Mouse (Mus musculus): ENCODE measurements around the gene Gstt4. TPM values are rescaled to one million over a fixed set of nuclear protein-coding genes. Genes with fewer than 3 reads are reported as not detected.

The Gstt4 gene
- polyA plus RNA-seq, 1 experiment from 2014 or later: not detected

- H3K9me3 ChIP-seq: no peaks in the 10 kb centered on the region
- H3K4me1 ChIP-seq: peaks cover 51% of the 10 kb centered on the region
- under 1% methylated on average over 21 of the region's 21 CpGs for WGBS
- DNase-seq (ENCODE audit: low spot score): peak; percentile 86
- peak overlapping the region; percentile 62 for H3K4me3 ChIP-seq
- no peaks in the 10 kb centered on the region for H3K36me3 ChIP-seq
- H3K27ac ChIP-seq: peak overlapping the region; percentile 83
- H3K27me3 ChIP-seq (ENCODE audit: insufficient read depth, poor library complexity, severe bottlenecking): peaks cover 20% of the 10 kb centered on the region
Measured at GRCm38 (mm10) chr10:75834250-75834649, 11.9 kb upstream of the Gstt4 start.

- no peaks in the 10 kb centered on the region for H3K36me3 ChIP-seq
- 15% methylated on average over 21 of the region's 21 CpGs for WGBS
- peak overlapping the region; percentile 83 for H3K27ac ChIP-seq
- peak overlapping the region; percentile 62 for H3K4me3 ChIP-seq
- H3K9me3 ChIP-seq: no peaks in the 10 kb centered on the region
- H3K27me3 ChIP-seq (ENCODE audit: insufficient read depth, poor library complexity, severe bottlenecking): peaks cover 20% of the 10 kb centered on the region
- no peak for DNase-seq (ENCODE audit: low spot score)
- peaks cover 49% of the 10 kb centered on the region for H3K4me1 ChIP-seq
Measured at GRCm38 (mm10) chr10:75833456-75834080, 11.2 kb upstream of the Gstt4 start.

DNA sequence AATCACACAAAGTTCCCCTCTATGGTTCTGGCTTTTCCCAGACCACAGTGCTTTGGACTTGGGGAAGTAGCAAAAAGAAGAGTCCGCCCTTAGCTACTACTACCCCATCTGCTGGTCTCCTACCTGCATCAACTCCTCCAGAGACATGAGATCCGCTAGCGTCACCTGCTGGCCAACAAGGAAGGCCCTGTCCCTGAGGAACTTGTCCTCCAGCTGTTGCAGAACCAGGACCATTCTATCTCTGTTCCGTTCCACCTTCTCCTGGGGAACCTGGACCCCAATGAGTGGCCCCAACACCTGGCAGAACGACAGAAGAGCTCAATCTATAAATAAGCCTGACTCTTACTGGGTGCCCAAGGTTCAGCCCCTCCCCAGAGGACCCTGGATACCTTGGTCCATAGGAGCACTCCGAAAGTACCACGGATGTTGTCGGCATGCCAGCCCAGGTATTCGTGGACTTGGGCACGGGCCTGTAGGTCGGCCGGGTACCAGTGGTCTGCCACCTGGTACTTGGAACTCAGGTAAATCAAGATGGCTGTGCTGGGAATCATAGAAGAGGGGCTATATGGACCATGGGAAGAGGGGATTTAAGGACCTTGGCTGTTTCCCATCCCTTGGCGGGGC lies 10.0 kb upstream of the Gstt4 start:
- WGBS: 53% methylated on average over 13 of the region's 13 CpGs
- H3K36me3 ChIP-seq: no peaks in the 10 kb centered on the region
- no peaks in the 10 kb centered on the region for H3K9me3 ChIP-seq
- H3K27me3 ChIP-seq (ENCODE audit: insufficient read depth, poor library complexity, severe bottlenecking): peaks cover 20% of the 10 kb centered on the region
- H3K27ac ChIP-seq: no peak overlapping the region
- no peak overlapping the region for H3K4me3 ChIP-seq
- DNase-seq (ENCODE audit: low spot score): peak; percentile 86
- peaks cover 38% of the 10 kb centered on the region for H3K4me1 ChIP-seq

DNA sequence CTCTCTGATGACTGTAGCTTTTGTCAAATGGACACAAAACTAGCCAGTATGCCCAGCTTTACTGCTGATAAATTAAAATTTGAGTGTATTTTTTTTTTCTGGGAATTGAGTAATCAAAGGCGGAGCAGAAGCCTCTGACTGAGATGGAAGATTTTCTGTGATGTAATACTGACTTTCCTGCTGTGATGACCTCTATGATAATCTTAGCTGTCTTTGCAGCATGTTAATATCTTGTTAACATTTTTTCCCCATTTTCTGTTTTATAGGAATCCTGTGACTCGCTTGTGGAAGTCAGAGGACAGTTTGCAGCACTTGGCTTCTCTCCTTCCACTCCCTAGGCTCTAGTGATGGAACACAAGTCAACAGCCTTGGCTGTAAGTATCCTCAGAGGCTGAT lies 7.9 kb upstream of the Gstt4 start:
- WGBS: 84% methylated on average over 2 of the region's 2 CpGs
- no peaks in the 10 kb centered on the region for H3K9me3 ChIP-seq

DNA sequence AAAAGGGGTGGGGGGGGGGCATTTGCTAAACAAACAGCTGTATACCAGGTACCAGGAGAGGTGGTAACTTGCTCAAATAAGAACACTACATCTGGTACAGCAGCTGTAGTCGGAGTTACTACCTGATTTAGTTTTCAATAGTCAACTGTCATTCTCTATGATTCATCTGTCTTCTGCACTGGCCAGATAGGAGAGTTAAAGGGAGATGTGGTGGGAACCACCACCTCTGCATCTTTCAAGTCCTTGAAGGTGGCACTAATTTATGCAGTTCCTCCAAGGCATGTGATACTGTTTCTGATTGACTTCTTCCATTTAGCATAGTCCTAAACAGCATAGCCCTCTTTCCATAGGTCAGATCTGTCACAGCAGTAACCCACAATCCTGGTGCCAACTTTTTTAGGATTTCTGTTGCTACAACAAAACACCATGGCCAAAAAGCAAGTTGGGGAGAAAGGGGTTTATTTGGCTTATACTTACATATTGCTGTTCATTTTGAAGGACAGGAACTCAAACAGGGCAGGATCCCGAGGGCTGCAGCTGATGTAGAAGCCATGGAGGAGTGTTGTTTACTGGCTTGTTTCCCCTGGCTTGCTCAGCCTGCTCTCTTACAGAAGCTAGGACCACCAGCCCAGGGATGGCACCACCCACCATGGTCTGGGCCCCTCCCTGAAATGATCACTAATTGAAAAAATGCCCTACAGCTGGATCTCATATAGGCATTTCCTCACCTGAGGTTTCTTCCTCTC lies 7.4 kb upstream of the Gstt4 start:
- no peak overlapping the region for H3K27ac ChIP-seq

More for the DNA sequence above, 7.9 kb upstream of the Gstt4 start:
- H3K27me3 ChIP-seq (ENCODE audit: insufficient read depth, poor library complexity, severe bottlenecking): peaks cover 20% of the 10 kb centered on the region
- H3K4me1 ChIP-seq: peaks cover 18% of the 10 kb centered on the region
- H3K4me3 ChIP-seq: no peak overlapping the region
- DNase-seq (ENCODE audit: low spot score): no peak
- H3K36me3 ChIP-seq: no peaks in the 10 kb centered on the region
- H3K27ac ChIP-seq: no peak overlapping the region

DNA sequence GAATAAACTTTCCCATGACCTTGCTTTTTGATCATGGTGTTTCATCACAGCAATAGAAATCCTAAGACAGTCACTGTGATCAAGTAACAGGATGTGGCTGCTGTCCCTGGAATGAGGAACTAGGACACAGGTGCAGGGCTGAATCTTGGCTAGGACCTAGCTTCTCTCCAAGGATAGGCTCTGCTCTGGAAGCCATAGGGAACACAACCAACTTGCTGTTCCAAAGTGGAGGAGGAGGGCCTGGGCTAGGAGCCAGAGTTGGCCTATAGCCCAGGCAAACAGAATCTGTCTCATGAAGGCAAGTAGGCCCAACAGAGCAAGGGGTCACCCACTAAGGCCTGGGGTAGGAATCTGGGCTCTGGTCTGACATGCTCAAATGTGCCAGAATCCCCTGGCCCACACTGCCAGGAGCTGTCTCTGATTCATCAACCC lies 6.2 kb upstream of the Gstt4 start:
- no peaks in the 10 kb centered on the region for H3K36me3 ChIP-seq
- no peak for DNase-seq (ENCODE audit: low spot score)

More for the DNA sequence above, 7.4 kb upstream of the Gstt4 start:
- WGBS: 74% methylated on average over 2 of the region's 2 CpGs
- H3K4me1 ChIP-seq: peaks cover 15% of the 10 kb centered on the region
- H3K4me3 ChIP-seq: no peak overlapping the region
- no peaks in the 10 kb centered on the region for H3K9me3 ChIP-seq
- no peaks in the 10 kb centered on the region for H3K36me3 ChIP-seq
- H3K27me3 ChIP-seq (ENCODE audit: insufficient read depth, poor library complexity, severe bottlenecking): peaks cover 20% of the 10 kb centered on the region
- DNase-seq (ENCODE audit: low spot score): no peak

GRCm38 (mm10) chr10:75827668-75828360 lies 5.5 kb upstream of the Gstt4 start:
- 83% methylated on average over 4 of the region's 4 CpGs for WGBS
- H3K9me3 ChIP-seq: no peaks in the 10 kb centered on the region

More for the DNA sequence above, 6.2 kb upstream of the Gstt4 start:
- H3K27me3 ChIP-seq (ENCODE audit: insufficient read depth, poor library complexity, severe bottlenecking): peaks cover 13% of the 10 kb centered on the region
- no peaks in the 10 kb centered on the region for H3K9me3 ChIP-seq
- H3K27ac ChIP-seq: no peak overlapping the region
- no peak overlapping the region for H3K4me3 ChIP-seq
- peaks cover 3% of the 10 kb centered on the region; the same call in 1 of the 2 replicates for H3K4me1 ChIP-seq

DNA sequence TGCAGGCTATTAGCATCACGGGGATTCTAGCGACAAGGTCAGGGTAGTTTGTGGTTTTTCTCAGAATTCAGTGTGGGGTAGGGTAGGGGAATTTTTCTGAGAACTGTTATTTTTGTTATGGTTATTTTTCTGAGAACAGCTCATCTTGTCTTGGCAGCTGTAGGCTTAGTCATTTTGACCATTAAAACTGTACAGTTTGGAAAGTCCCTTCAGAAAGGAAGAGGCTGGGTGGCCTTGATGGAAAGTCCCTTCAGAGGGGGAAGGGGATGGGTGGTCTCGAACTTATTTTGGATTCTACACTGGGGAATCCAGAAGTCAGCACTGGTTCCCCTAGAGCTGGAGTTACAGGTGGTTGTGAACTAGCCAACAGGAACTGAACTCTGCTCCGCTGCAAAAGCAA lies 2.2 kb upstream of the Gstt4 start:
- H3K4me1 ChIP-seq: no peaks in the 10 kb centered on the region
- 80% methylated on average over 4 of the region's 4 CpGs for WGBS

More at GRCm38 (mm10) chr10:75827668-75828360, 5.5 kb upstream of the Gstt4 start:
- peaks cover 6% of the 10 kb centered on the region for H3K27me3 ChIP-seq (ENCODE audit: insufficient read depth, poor library complexity, severe bottlenecking)
- DNase-seq (ENCODE audit: low spot score): no peak
- H3K4me1 ChIP-seq: no peaks in the 10 kb centered on the region
- H3K27ac ChIP-seq: no peak overlapping the region
- no peaks in the 10 kb centered on the region for H3K36me3 ChIP-seq
- no peak overlapping the region for H3K4me3 ChIP-seq

DNA sequence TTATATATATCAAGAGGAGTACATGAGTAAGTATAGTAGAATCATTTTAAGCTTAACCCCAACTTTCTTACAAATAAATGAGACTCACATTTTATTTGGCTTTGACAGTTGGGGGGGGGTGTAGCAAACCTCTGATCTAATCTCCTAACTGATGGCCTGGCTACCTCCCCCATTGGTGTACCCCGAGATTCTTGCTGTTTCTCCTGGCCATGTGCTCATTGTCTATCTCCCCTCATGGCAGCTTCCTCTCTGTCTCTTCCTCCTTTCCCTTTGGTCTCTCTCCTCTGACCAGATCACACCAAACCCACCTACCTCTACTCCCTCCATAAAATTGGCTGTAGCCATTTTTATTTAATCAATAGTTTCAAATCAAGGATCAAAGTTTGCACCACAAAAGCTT lies 1.4 kb upstream of the Gstt4 start:
- 87% methylated on average over 1 of the region's 1 CpGs for WGBS
- H3K9me3 ChIP-seq: no peaks in the 10 kb centered on the region

More for the DNA sequence above, 2.2 kb upstream of the Gstt4 start:
- no peaks in the 10 kb centered on the region for H3K36me3 ChIP-seq
- H3K27me3 ChIP-seq (ENCODE audit: insufficient read depth, poor library complexity, severe bottlenecking): no peaks in the 10 kb centered on the region
- H3K9me3 ChIP-seq: no peaks in the 10 kb centered on the region
- H3K4me3 ChIP-seq: no peak overlapping the region
- DNase-seq (ENCODE audit: low spot score): no peak
- H3K27ac ChIP-seq: no peak overlapping the region

GRCm38 (mm10) chr10:75819882-75820281 lies 2.5 kb downstream of the Gstt4 start:
- H3K9me3 ChIP-seq: no peaks in the 10 kb centered on the region
- H3K36me3 ChIP-seq: no peaks in the 10 kb centered on the region
- no peak overlapping the region for H3K27ac ChIP-seq
- H3K4me3 ChIP-seq: no peak overlapping the region
- 80% methylated on average over 5 of the region's 5 CpGs for WGBS
- no peak for DNase-seq (ENCODE audit: low spot score)
- no peaks in the 10 kb centered on the region for H3K27me3 ChIP-seq (ENCODE audit: insufficient read depth, poor library complexity, severe bottlenecking)
- H3K4me1 ChIP-seq: no peaks in the 10 kb centered on the region

More for the DNA sequence above, 1.4 kb upstream of the Gstt4 start:
- Histone ChIP-seq H3K4me3 (no peak overlapping the region), H3K4me1 (no peaks in the 10 kb centered on the region), H3K27ac (no peak overlapping the region), H3K27me3 (ENCODE audit: insufficient read depth, poor library complexity, severe bottlenecking) (no peaks in the 10 kb centered on the region), H3K36me3 (no peaks in the 10 kb centered on the region)
- no peak for DNase-seq (ENCODE audit: low spot score)

DNA sequence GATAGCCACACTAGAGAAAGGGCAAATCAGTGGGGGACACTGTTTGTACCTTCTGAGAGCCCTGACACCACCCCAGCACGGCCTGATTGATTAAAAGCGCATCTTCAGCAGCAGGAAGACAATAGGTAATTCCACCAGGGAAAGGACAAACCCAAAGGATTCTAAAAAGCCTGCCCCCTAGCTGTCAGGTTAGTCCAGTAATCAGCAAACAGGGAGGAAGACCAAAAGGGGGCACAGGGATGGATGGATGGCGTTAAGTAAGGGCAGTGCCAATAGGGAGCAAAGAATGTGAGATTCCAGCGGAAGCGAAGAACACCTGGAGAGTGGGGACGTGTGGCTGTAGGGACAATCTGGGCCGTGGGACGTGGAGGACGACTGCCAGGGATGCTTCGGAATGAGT lies 3.7 kb downstream of the Gstt4 start:
- Histone ChIP-seq H3K9me3 (no peaks in the 10 kb centered on the region), H3K27ac (no peak overlapping the region), H3K36me3 (no peaks in the 10 kb centered on the region), H3K4me1 (no peaks in the 10 kb centered on the region), H3K27me3 (ENCODE audit: insufficient read depth, poor library complexity, severe bottlenecking) (no peaks in the 10 kb centered on the region), H3K4me3 (no peak overlapping the region)
- 52% methylated on average over 10 of the region's 10 CpGs for WGBS
- no peak for DNase-seq (ENCODE audit: low spot score)

DNA sequence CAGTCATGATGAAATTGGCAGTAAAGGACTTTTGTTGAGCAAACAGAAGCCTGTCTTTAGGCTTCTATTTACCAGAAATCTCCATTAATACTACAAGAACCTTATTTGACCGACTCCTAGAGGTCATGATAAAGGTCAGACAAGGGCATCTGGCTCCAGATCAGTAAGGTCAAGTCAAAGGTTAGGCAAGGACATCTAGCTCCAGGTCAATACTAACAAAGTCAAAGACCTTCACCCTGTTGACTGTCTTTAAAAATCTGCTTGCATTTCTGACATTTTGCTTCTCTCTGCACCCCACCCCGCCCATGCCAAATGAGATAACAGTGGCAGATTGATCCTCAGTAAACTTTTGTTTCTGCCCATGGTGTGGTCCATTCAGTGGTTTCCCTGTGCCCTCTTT lies 18.1 kb downstream of the Gstt4 start:
- Histone ChIP-seq H3K9me3 (no peaks in the 10 kb centered on the region), H3K4me1 (no peaks in the 10 kb centered on the region), H3K27me3 (ENCODE audit: insufficient read depth, poor library complexity, severe bottlenecking) (peaks cover 6% of the 10 kb centered on the region), H3K27ac (no peak overlapping the region), H3K36me3 (no peaks in the 10 kb centered on the region), H3K4me3 (no peak overlapping the region)
- DNase-seq (ENCODE audit: low spot score): no peak
- 73% methylated on average over 2 of the region's 2 CpGs for WGBS
